Mouse (Mus musculus) brain, embryonic 14.5 days (tissue): ENCODE data around the gene Pdk2.

Experiments used
- CTCF ChIP-seq: fragments of 200-500 bp; IDR thresholded peaks from 2 replicates; pipeline ENCODE4 v1.5.1; 2012; ENCODE audit warnings: inconsistent platforms, mild to moderate bottlenecking, moderate library complexity, borderline replicate concordance; ENCODE audit not compliant: insufficient read depth, insufficient read length; ENCODE audit errors: extremely low read depth
- POLR2A ChIP-seq: fragments of 200-500 bp; IDR thresholded peaks from 2 replicates; pipeline ENCODE4 v1.6.1; 2012; ENCODE audit warnings: mild to moderate bottlenecking, inconsistent platforms, borderline replicate concordance; ENCODE audit not compliant: poor library complexity, insufficient read depth, insufficient read length, severe bottlenecking; ENCODE audit errors: extremely low read depth

- TF ChIP-seq CTCF (no peak), POLR2A (no peak)
Observed at GRCm38 (mm10) chr11:94991641-94992479, 49.3 kb downstream of the Pdk2 start.
